Mouse (Mus musculus) layer of hippocampus, adult 11-12 months (tissue): ENCODE results near the gene Psma6.
"Not testable (repeated sequence)": the region's sequence is repeated elsewhere in the genome, so short reads cannot be mapped to it uniquely, and the experiment has no call there.

Source experiments
- DNase-seq: peaks from one replicate; pipeline ENCODE4 v3.0.0; 2022; ENCODE audit warnings: low spot score

The Psma6 gene

DNA sequence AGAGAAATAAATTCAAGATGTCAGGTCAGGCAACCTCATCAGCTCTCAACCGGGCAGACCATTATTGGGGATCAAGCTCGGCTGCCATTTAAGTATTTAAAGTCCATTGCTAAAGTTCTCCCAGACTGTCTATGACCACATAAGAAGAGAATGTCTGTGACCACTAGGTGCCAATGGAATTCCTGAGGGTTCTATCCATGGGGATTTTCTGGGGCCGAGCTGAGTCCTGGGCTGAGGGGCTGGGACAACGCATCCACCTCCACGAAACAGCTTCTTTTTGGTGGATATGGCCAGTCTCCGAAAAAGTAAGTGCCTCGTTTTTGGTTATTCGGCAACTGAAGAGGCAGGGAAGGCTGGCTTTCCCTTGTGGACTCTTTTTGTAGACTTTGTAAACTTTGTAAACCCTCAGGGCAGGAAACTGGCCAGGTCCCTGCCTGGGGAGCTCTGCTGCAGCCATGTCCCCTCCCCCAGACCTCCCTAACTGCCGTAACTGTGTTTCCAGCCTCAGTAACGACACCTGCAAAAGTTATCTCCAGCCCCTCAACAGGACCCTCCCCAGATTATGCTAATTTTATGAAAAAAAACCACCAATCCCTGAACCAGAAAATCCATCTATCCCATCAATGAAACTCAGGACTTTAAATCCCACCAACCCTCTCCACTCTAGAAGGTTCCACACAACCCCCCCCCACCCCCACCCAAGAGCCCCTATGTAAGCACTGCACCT, at the start of gene Psma6:
Gene Psma6 (plus strand): TSS at position 200 of the 727 bp plus-strand sequence.
- DNase-seq: no peak

GRCm38 (mm10) chr12:55338490-55338889, 45.5 kb upstream of the Psma6 start:
- DNase-seq: not testable (repeated sequence)

- DNase-seq: not testable (repeated sequence)
Observed at GRCm38 (mm10) chr12:55343045-55343444, 41.0 kb upstream of the Psma6 start.

DNA sequence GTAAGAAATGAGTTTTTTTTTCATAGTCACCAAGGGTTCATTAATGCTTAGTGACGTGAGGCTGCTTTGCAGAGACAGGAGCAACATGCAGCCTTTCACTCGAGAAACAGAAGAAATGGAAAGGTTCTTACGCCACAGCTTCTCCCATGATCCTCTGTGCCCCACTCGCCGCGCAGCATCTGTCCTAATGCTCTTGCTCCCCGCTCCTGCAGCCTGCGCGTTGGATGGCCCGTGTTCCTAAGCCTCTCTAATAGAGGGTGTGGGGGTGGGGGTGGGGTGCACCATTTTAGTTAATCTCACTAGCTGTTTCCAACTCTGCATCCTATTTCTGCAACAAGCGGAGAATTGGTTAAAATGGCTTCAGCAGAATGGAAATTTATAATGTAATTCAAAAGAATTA, 40.0 kb upstream of the Psma6 start:
- no peak for DNase-seq

GRCm38 (mm10) chr12:55344583-55344982, 39.4 kb upstream of the Psma6 start:
- DNase-seq: no peak

DNA sequence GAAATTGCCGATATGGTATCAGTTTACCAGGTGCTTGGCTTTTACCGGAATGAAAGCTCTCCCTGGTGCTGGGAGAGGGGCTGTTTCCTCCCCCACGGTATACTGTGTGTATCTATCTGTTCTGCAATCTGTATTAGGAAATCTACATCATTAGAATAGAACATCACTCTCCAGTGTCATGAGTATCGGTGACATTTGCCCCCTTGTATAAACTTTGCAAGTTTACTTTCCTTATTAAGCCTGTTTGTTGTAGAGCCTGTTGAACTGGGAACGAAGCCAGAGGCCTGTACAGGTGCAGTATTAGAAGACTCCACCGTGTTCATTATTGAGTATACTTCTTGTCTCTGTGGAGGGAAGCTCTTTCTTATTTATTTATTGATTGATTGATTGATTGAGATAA, 30.6 kb upstream of the Psma6 start:
- DNase-seq: no peak

GRCm38 (mm10) chr12:55354904-55355303, 29.1 kb upstream of the Psma6 start:
- DNase-seq: peak; percentile 57

DNA sequence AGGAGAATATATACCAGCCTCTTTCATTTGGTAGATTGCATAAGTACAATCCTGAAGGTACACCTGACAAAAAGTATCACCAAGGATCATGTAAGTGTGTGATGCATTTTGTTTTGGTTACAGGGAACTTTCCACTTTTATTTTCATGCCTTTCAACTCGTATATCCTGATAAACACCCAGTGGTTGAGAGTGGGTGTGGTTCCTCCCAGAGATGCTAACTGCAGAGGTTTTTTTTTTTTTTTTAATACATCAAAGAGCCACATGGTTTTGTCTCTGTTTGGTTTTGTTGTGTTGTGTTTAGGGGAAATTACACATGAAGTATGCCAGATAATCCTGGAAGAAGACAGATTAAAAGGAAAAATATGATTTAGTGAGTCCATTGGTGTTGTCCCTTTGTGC, 26.7 kb upstream of the Psma6 start:
- DNase-seq: no peak

DNA sequence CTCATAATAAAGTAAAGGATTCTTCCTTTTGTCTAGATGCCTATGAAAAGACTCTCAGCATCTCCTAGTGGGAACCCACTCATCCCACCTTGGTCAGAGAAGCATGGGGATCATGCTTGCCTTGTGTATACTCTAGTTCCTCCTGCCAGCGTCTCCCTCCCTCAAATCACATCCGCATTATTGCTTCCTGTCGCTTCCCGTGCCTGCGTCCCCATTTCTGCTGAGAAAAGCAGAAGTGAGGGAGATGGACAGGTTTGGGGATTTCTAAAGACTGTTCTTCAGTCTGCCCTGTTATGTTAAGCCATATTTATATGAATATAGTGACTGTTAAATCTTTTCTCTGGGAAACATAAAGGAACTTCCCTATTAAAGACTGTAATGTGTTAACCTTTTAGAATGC, 23.1 kb upstream of the Psma6 start:
- no peak for DNase-seq

- no peak for DNase-seq
Observed at GRCm38 (mm10) chr12:55365083-55365482, 18.9 kb upstream of the Psma6 start.

DNA sequence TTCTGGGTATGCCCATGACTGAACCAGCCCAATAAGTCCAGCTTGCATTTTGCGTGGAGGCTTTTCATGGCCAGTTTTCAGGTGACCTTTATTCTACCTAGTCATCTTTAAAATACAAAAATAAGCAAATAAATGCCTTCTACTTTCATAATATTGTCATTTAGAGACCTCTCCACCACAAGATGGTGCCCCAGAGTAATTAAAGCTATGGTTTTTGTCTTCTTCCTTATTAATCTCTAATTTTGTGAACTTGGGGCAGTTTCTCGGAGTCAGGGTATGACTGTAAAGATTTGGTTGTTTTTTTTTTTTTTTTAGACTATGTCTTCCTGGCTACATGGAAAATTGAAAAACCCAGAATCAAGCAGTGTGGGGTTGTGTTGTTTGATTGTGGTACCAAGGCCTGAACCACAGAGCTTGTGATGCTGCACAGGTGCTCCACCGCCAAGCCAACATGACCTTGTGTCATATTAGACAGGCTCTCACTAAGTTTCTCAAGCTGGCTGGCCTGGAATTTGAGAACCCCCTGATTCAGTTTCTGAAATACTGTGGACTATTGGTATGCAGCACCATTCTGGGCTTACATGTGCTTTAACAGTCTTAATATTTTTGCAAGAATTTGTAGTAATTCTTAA, 11.5 kb upstream of the Psma6 start:
- DNase-seq: no peak

GRCm38 (mm10) chr12:55376956-55377609, 6.9 kb upstream of the Psma6 start:
- no peak for DNase-seq

DNA sequence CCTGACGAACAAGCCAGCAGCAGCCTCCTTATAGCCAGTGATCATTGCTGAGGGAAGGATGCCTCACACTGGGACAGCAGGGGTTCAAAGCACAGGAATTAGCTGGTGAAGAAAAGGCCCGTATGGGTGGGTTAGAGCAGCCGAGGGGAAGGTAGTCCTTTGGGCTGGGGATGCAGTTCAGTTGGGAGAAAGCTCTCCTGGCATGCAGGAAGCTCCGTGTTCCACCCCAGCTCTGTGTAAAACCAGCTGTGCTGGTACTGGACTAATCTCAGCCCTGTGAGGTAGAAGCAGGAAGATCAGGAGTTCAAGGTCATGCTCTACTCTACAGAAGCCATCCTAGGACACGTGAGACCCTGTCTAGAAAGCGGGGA, 6.4 kb upstream of the Psma6 start:
- no peak for DNase-seq

DNA sequence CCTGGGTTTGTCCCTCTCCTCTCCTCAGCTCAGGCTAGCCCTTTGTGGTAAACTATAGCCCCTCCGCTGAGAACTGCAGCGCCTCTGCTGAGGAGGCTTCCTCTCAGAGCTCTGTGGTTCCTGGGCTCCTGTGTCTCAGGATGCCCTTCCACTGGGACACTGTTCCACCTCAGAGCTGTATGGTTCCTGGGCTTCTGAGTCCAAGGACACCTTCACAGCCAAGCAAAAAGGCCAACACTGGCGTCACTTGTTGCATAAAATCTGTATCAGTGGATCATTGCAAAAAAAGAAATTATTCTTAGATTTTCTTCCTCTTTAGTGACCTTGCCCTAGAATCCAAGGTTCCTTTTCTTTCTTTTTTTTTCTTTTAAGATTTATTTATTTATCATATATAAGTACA, 804 bp downstream of the Psma6 start:
- DNase-seq: no peak

GRCm38 (mm10) chr12:55385931-55386330, 1.9 kb downstream of the Psma6 start:
- peak; percentile 35 for DNase-seq

GRCm38 (mm10) chr12:55386456-55386855, 2.4 kb downstream of the Psma6 start:
- DNase-seq: no peak

- no peak for DNase-seq
Observed at GRCm38 (mm10) chr12:55387083-55387787, 3.2 kb downstream of the Psma6 start.

GRCm38 (mm10) chr12:55387788-55388465, 3.9 kb downstream of the Psma6 start:
- no peak for DNase-seq

DNA sequence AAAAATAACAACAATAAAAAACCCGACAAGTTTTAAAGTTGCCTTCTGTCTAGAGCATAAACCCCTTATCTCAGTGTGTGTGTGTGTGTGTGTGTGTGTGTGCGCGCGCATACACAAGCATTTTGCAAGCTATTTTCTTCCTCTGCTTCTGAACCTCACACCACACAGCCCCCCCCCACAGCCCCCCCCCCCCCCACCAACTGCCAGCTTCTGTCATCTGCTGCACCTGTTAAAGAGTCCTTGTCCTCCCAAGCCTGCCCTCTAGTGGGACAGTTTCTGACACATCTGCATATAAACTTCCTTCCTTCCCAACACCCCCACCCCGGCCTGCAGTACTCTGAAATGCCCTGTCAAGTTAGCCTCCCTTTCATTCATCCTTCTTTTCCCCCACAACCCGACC, 4.5 kb downstream of the Psma6 start:
- DNase-seq: peak; percentile 39

DNA sequence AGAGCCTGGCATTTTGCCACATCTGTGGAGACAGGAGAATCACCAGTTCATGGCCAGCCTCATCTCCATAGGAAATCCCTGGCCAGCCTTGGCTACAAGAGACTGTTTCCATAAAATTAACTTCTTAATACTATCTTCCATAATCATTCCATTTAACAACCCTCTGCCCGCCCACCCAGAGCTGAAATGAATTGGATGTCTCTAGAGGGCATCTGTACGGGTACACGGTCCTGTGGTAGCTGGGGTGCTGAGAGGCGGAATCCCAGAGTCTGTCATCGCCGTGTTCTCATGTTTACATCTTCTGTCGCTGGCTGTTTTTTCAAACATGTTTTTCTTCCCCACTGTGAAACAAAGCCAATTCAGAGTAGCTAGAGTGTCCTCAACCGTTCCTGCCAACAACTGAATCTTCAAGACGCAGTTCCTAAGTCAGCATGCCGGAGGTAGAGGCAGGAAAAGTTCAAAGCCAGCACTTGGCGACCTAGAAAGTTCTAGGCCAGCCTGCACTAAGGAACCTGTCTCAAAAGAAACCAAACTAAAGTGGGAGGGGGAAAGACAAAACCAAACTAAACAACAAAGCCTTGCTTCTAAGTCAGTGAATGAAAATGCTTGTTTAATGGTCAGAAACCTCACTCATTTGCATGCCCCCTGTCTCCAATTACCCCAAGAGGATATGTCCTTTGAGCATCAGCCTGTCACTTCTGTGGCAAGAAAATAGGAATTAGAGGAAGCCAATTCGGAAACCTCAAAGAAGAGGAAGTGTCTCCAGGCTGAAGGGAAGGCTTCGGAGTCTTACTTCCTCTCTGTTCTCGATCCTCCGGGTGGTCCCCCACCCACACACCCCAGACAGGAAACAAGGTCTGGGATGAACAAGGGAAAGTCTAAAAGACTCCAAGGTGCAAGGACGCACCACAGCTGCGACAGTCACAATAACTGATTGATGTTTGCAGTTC, 5.4 kb downstream of the Psma6 start:
- DNase-seq: peak; percentile 20

DNA sequence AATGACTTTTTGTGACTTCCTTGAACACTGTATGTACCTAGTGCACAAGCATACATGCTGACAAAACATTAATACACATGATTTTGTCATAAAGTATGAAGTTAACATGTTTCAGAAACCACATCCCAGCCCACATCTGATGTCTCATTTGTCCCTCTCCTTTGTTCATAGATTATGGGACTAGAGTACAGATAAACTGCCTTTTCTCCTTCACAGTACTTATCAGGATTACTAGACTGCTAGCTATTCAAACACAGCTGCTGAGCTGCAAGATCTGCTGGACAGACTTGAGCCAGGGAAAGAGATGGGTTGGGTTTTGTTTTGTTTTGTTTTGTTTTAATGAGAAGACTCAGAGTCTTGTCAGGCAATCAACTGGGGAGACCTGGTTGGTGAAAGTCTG, 8.1 kb downstream of the Psma6 start:
- DNase-seq: no peak
